Comparison of ENCODE assay signal across 11 mouse cellular contexts in the genomic region with DNA sequence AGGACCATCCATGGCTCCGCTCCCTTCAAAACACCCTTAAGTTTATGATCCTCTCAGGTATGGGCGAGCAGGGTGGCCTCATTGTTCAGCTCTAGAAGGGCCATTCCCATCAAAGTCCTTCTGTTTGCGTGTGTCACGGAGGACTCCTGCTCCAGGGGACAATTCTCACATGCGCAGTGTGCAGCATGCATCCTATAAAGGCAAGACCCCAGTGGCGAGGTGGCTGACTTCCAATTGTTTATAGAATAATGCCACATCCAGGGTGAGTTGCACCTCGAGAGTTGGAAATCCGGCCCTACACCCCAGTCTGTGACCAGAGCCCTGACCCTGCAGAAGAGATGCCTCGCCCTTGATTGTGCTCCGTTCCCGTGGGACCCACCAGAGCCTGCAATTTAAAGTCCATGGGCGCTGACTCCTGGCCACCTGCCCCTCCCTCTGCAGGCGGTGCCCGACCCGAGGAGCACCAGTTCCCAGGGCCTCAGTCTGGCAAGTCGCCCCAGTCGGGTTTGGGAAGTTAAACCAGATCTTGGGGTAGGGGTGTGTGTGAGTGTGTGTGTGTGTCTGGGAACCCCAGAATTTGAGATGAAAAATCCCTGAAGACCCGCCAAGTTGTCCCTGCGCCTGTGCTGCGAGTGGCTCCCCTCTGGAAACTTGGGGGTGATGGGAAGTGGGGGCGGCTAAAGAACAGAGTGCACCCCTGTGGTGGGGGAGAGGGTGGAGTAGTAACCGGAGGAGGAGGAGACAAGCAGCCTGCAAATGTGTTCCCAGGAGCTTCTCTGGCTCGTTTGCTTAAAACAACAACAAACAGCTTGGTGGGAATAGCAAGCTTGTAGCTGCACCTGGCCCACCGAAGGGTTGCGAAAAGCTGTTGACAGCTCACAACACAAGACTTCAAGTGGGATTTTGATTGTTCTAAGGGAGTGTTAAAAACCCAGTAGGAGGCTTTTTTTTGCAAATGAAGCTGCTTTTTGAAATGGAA. TPM values are rescaled to one million over a fixed set of nuclear protein-coding genes. Genes with fewer than 3 reads are reported as not detected.
DNase-seq lines count a peak whose midpoint lies in the region; ATAC-seq lines count a peak whose summit lies in the region.
"Had no signal": no experiment of that assay in that cellular context is flagged by ENCODE, and none has a peak within 500 bp of the region (broad histone marks: within the 10 kb centered on the region; RNA-seq: fewer than 3 reads in every experiment).

No protein-coding gene starts in this region.

- WGBS in heart, embryonic 11.5 days (ENCODE audit: insufficient replicate concordance) = 14% methylated on average over 25 of the region's 25 CpGs
- 8% methylated on average over 25 of the region's 25 CpGs for WGBS in neural tube, embryonic 14.5 days

- H3K36me3 ChIP-seq in heart, embryonic 11.5 days (ENCODE audit: control insufficient read depth, insufficient read depth, low read length) = no peaks in the 10 kb centered on the region
- no peaks in the 10 kb centered on the region for H3K36me3 ChIP-seq in neural tube, embryonic 14.5 days (ENCODE audit: control insufficient read depth, insufficient read depth, low read length)

- H3K9me3 ChIP-seq in heart, embryonic 11.5 days (replicated peaks; ENCODE audit: control insufficient read depth, low read length) = no peaks in the 10 kb centered on the region
- no peaks in the 10 kb centered on the region for H3K9me3 ChIP-seq in neural tube, embryonic 14.5 days (ENCODE audit: control insufficient read depth, low read length)

- H3K4me3 ChIP-seq in brown adipose tissue, adult 24 weeks (ENCODE audit: insufficient read depth, low read depth, low read length) = peak overlapping the region; percentile 15
- H3K4me3 ChIP-seq in heart, embryonic 11.5 days (ENCODE audit: low read depth, low read length) = no peak overlapping the region
- no peak overlapping the region for H3K4me3 ChIP-seq in neural tube, embryonic 14.5 days (ENCODE audit: low read depth, low read length)
- H3K4me3 ChIP-seq: erythroblast, embryonic 14.5 days had no signal

- ATAC-seq in heart, embryonic 11.5 days (replicated peaks; ENCODE audit: insufficient number of reproducible peaks, low FRiP score, low TSS enrichment) = no peak
- peak; percentile 13; the same call in 1 of the 2 replicates for ATAC-seq in neural tube, embryonic 14.5 days (ENCODE audit: low read depth)

- peak; percentile 20 for DNase-seq in kidney, adult 9 months
- DNase-seq in kidney, adult 8-10 months = no peak
- peak; percentile 45 for DNase-seq in kidney, postnatal 10 days
- no peak for DNase-seq in spleen, adult 12 weeks (ENCODE audit: low spot score)
- no peak for DNase-seq in urinary bladder, postnatal 10 days (ENCODE audit: low spot score)

- peaks cover 13% of the 10 kb centered on the region for H3K4me1 ChIP-seq in brown adipose tissue, adult 24 weeks (ENCODE audit: control insufficient read depth, insufficient read depth, insufficient read length, low read length)
- peaks cover 24% of the 10 kb centered on the region for H3K4me1 ChIP-seq in heart, embryonic 11.5 days (ENCODE audit: control insufficient read depth, insufficient read depth, low read length)
- peaks cover 30% of the 10 kb centered on the region for H3K4me1 ChIP-seq in neural tube, embryonic 14.5 days (ENCODE audit: control insufficient read depth, insufficient read depth, low read length)

- H3K9ac ChIP-seq in heart, embryonic 11.5 days (ENCODE audit: low read depth, low read length) = no peak overlapping the region
- no peak overlapping the region; the same call in 1 of the 2 replicates for H3K9ac ChIP-seq in neural tube, embryonic 14.5 days (replicated peaks; ENCODE audit: low read depth, low read length)
- H3K9ac ChIP-seq: liver, embryonic 14.5 days had no signal

- peak overlapping the region; percentile 39 for H3K4me2 ChIP-seq in heart, embryonic 11.5 days
- H3K4me2 ChIP-seq in neural tube, embryonic 14.5 days (ENCODE audit: low read depth, low read length) = peak overlapping the region; percentile 42

- peak overlapping the region; percentile 62 for H3K27ac ChIP-seq in brown adipose tissue, adult 24 weeks (replicated peaks; ENCODE audit: low read depth, low read length)
- no peak overlapping the region for H3K27ac ChIP-seq in heart, embryonic 11.5 days (ENCODE audit: low read depth, low read length)
- peak overlapping the region; percentile 78 for H3K27ac ChIP-seq in neural tube, embryonic 14.5 days (ENCODE audit: low read depth, low read length)
- H3K27ac ChIP-seq: liver, embryonic 14.5 days had no signal

- peaks cover 25% of the 10 kb centered on the region for H3K27me3 ChIP-seq in heart, embryonic 11.5 days (ENCODE audit: control insufficient read depth, insufficient read depth, low read length)
- H3K27me3 ChIP-seq in neural tube, embryonic 14.5 days (ENCODE audit: control insufficient read depth, insufficient read depth, low read length) = no peaks in the 10 kb centered on the region
- H3K27me3 ChIP-seq: CH12.LX had no signal

RNA-seq across cellular contexts. Expression of gene Ddit4, which starts 5.8 kb away (rescaled TPM):
- polyA plus RNA-seq in brown adipose tissue, adult 24 weeks (2012; ENCODE audit: insufficient read depth, insufficient read length, missing spikeins) = 6.1 and 17.7 TPM in 2 replicates
- 1.9 and 3.4 TPM in 2 replicates for polyA plus RNA-seq in heart, embryonic 11.5 days (2014; fragmentation: Nextera tagmentation; extraction: Ambion mirVana)
- 4.2 and 6.5 TPM in 2 replicates for polyA plus RNA-seq in neural tube, embryonic 14.5 days (2014; fragmentation: Nextera tagmentation; extraction: Ambion mirVana)

RNA-seq across cellular contexts. Expression of gene Ascc1, which starts 45.1 kb away (rescaled TPM):
- 19.2 and 20.6 TPM in 2 replicates for polyA plus RNA-seq in brown adipose tissue, adult 24 weeks (2012; ENCODE audit: insufficient read depth, insufficient read length, missing spikeins)
- polyA plus RNA-seq in heart, embryonic 11.5 days (2014; fragmentation: Nextera tagmentation; extraction: Ambion mirVana) = 34.5 and 36.2 TPM in 2 replicates
- polyA plus RNA-seq in neural tube, embryonic 14.5 days (2014; fragmentation: Nextera tagmentation; extraction: Ambion mirVana) = 43.6 and 46.7 TPM in 2 replicates

RNA-seq across cellular contexts. Expression of gene Anapc16, which starts 45.5 kb away (rescaled TPM):
- polyA plus RNA-seq in brown adipose tissue, adult 24 weeks (2012; ENCODE audit: insufficient read depth, insufficient read length, missing spikeins) = 59.1 and 60.8 TPM in 2 replicates
- polyA plus RNA-seq in heart, embryonic 11.5 days (2014; fragmentation: Nextera tagmentation; extraction: Ambion mirVana) = 70.6 and 84.1 TPM in 2 replicates
- polyA plus RNA-seq in neural tube, embryonic 14.5 days (2014; fragmentation: Nextera tagmentation; extraction: Ambion mirVana) = 116 and 120 TPM in 2 replicates

Comparison
In these comparisons a context has a peak if more than half of its experiments do, and no peak if none do; other contexts are left out.
1. DNase-seq: peak in kidney, adult 9 months (single experiment) and kidney, postnatal 10 days (single experiment); none in kidney, adult 8-10 months (0 of 2), spleen, adult 12 weeks (single experiment) and urinary bladder, postnatal 10 days (single experiment).